In genomic region chr19:27317337-27317736, GRCm38 (mm10) we compare ENCODE assay signal across 12 mouse cellular contexts. TPM values are rescaled to one million over a fixed set of nuclear protein-coding genes. Genes with fewer than 3 reads are reported as not detected.
DNase-seq lines count a peak whose midpoint lies in the region; ATAC-seq lines count a peak whose summit lies in the region.
"Had no signal": no experiment of that assay in that cellular context is flagged by ENCODE, and none has a peak within 500 bp of the region (broad histone marks: within the 10 kb centered on the region; RNA-seq: fewer than 3 reads in every experiment).

No protein-coding gene starts in this region.

- H3K4me2 ChIP-seq in forebrain, embryonic 13.5 days: no peak overlapping the region
- no peak overlapping the region for H3K4me2 ChIP-seq in embryonic facial prominence, embryonic 11.5 days (ENCODE audit: low read depth, low read length)
- H3K4me2 ChIP-seq: liver, embryonic 12.5 days had no signal

- no peaks in the 10 kb centered on the region for H3K9me3 ChIP-seq in forebrain, embryonic 13.5 days (replicated peaks)
- H3K9me3 ChIP-seq in forebrain, embryonic 10.5 days: no peaks in the 10 kb centered on the region
- H3K9me3 ChIP-seq in embryonic facial prominence, embryonic 11.5 days (replicated peaks; ENCODE audit: control insufficient read depth, low read length): no peaks in the 10 kb centered on the region
- H3K9me3 ChIP-seq: G1E; liver, embryonic 12.5 days had no signal

- H3K4me1 ChIP-seq in forebrain, embryonic 13.5 days: peaks cover 3% of the 10 kb centered on the region; the same call in 1 of the 2 replicates
- peaks cover 5% of the 10 kb centered on the region; the same call in 1 of the 2 replicates for H3K4me1 ChIP-seq in forebrain, embryonic 10.5 days
- H3K4me1 ChIP-seq in embryonic facial prominence, embryonic 11.5 days (ENCODE audit: control insufficient read depth, insufficient read depth, low read length): no peaks in the 10 kb centered on the region
- H3K4me1 ChIP-seq: liver, embryonic 12.5 days had no signal

- H3K27ac ChIP-seq in forebrain, embryonic 13.5 days: no peak overlapping the region
- H3K27ac ChIP-seq in forebrain, embryonic 10.5 days: no peak overlapping the region
- H3K27ac ChIP-seq in embryonic facial prominence, embryonic 11.5 days (replicated peaks; ENCODE audit: low read depth, low read length): no peak overlapping the region
- H3K27ac ChIP-seq: liver, embryonic 12.5 days had no signal

- no peaks in the 10 kb centered on the region for H3K27me3 ChIP-seq in forebrain, embryonic 13.5 days
- H3K27me3 ChIP-seq in forebrain, embryonic 10.5 days (ENCODE audit: poor library complexity, severe bottlenecking): no peaks in the 10 kb centered on the region
- H3K27me3 ChIP-seq in embryonic facial prominence, embryonic 11.5 days (ENCODE audit: control insufficient read depth, insufficient read depth, low read length): no peaks in the 10 kb centered on the region
- H3K27me3 ChIP-seq: liver, embryonic 12.5 days had no signal

- H3K36me3 ChIP-seq in forebrain, embryonic 13.5 days (ENCODE audit: poor library complexity, severe bottlenecking): no peaks in the 10 kb centered on the region
- H3K36me3 ChIP-seq in forebrain, embryonic 10.5 days (replicated peaks): no peaks in the 10 kb centered on the region
- H3K36me3 ChIP-seq in embryonic facial prominence, embryonic 11.5 days (replicated peaks; ENCODE audit: control insufficient read depth, insufficient read depth, low read depth, low read length): no peaks in the 10 kb centered on the region
- H3K36me3 ChIP-seq: G1E; liver, embryonic 12.5 days had no signal

- H3K4me3 ChIP-seq in forebrain, embryonic 13.5 days: no peak overlapping the region
- no peak overlapping the region for H3K4me3 ChIP-seq in forebrain, embryonic 10.5 days
- no peak overlapping the region for H3K4me3 ChIP-seq in embryonic facial prominence, embryonic 11.5 days (ENCODE audit: low read depth, low read length)
- H3K4me3 ChIP-seq: liver, embryonic 12.5 days had no signal

- ATAC-seq in forebrain, embryonic 13.5 days: 0 out of 2 replicates have a peak, but pooled peaks have one; percentile 57
- ATAC-seq in embryonic facial prominence, embryonic 11.5 days (replicated peaks; ENCODE audit: insufficient number of reproducible peaks, low FRiP score, low TSS enrichment, low read depth): no peak
- ATAC-seq: liver, embryonic 12.5 days had no signal

- H3K9ac ChIP-seq in forebrain, embryonic 13.5 days: no peak overlapping the region
- no peak overlapping the region for H3K9ac ChIP-seq in embryonic facial prominence, embryonic 11.5 days (replicated peaks; ENCODE audit: low read length)
- H3K9ac ChIP-seq: liver, embryonic 12.5 days had no signal

- WGBS in forebrain, embryonic 13.5 days: 55% methylated on average over 5 of the region's 5 CpGs
- 68% methylated on average over 5 of the region's 5 CpGs for WGBS in forebrain, embryonic 10.5 days
- 36% methylated on average over 5 of the region's 5 CpGs for WGBS in embryonic facial prominence, embryonic 11.5 days

- DNase-seq in forebrain, embryonic 10.5 days (ENCODE audit: extremely low spot score, low spot score): no peak
- DNase-seq in layer of hippocampus, adult 11-12 months (ENCODE audit: low spot score): peak; percentile 12
- no peak for DNase-seq in layer of hippocampus, postnatal 36 days
- peak; percentile 66 for DNase-seq in embryonic facial prominence, embryonic 11.5 days (ENCODE audit: low spot score)
- peak; percentile 22 to 29 for DNase-seq in layer of hippocampus, adult 8-10 months (ENCODE audit: low spot score in 2 of 2)
- DNase-seq in kidney, adult 8-10 months: no peak
- no peak for DNase-seq in spleen, postnatal 14 days (ENCODE audit: low spot score in 2 of 2)
- DNase-seq: cerebellum, adult 18-20 months had no signal

RNA-seq across cellular contexts. Expression of gene Kcnv2, which starts 5.1 kb away (rescaled TPM):
- not detected in 2 replicates for polyA plus RNA-seq in forebrain, embryonic 13.5 days (2015; fragmentation: Nextera tagmentation; extraction: Ambion mirVana)
- polyA plus RNA-seq in forebrain, embryonic 10.5 days (2016; fragmentation: Nextera tagmentation; extraction: Ambion mirVana): 0.04 and 0.07 TPM in 2 replicates
- under 1 TPM in 1 of 2 experiments, not detected in 1; 0.07 TPM for total RNA-seq in layer of hippocampus, postnatal 36 days (2021)
- 0.06 and 0.14 TPM in 2 replicates for polyA plus RNA-seq in embryonic facial prominence, embryonic 11.5 days (2014; fragmentation: Nextera tagmentation; extraction: Ambion mirVana)
- under 1 TPM in 2 of 4 experiments, not detected in 2; 0.07 to 0.12 TPM for total RNA-seq in layer of hippocampus, adult 8-10 months (2022)
- total RNA-seq: megakaryocyte, adult 5-6 weeks had no signal
- polyA plus RNA-seq: G1E; liver, embryonic 12.5 days had no signal

Comparison
In these comparisons a context has a peak if more than half of its experiments do, and no peak if none do; other contexts are left out.
1. DNase-seq: peak in layer of hippocampus, adult 11-12 months (single experiment), embryonic facial prominence, embryonic 11.5 days (single experiment) and layer of hippocampus, adult 8-10 months (2 of 2); none in forebrain, embryonic 10.5 days (single experiment), layer of hippocampus, postnatal 36 days (0 of 2), kidney, adult 8-10 months (0 of 2) and spleen, postnatal 14 days (0 of 2).